Mouse (Mus musculus) cerebellum, adult 8-10 months (tissue): ENCODE results near the gene Gm20388.

Source experiments
- DNase-seq: peaks from one replicate; pipeline ENCODE4 v3.0.0; 2022

The Gm20388 gene

GRCm38 (mm10) chr8:123117127-123117731 is 3206.6 kb downstream of the Gm20388 start, which contains the start of gene Cpne7:
TSS of gene Cpne7 (plus strand) at chr8:123117374.
- DNase-seq, result no peak

- no peak for DNase-seq
Measured at GRCm38 (mm10) chr8:123117744-123118143, 3207.1 kb downstream of the Gm20388 start.

- no peak for DNase-seq
Measured at GRCm38 (mm10) chr8:123122059-123122458, 3211.4 kb downstream of the Gm20388 start.

- DNase-seq, result no peak
Measured at GRCm38 (mm10) chr8:123122670-123123069, 3212.0 kb downstream of the Gm20388 start.

- DNase-seq, result no peak
Measured at GRCm38 (mm10) chr8:123126193-123126816, 3215.7 kb downstream of the Gm20388 start.

- DNase-seq, result no peak
Measured at GRCm38 (mm10) chr8:123131041-123131440, 3220.4 kb downstream of the Gm20388 start.

- DNase-seq, result no peak
Measured at GRCm38 (mm10) chr8:123132953-123133352, 3222.3 kb downstream of the Gm20388 start.

GRCm38 (mm10) chr8:123134149-123134713 is 3223.6 kb downstream of the Gm20388 start:
- DNase-seq, result no peak

GRCm38 (mm10) chr8:123135406-123135805 is 3224.8 kb downstream of the Gm20388 start:
- DNase-seq, result no peak

GRCm38 (mm10) chr8:123135806-123136205 is 3225.2 kb downstream of the Gm20388 start:
- no peak for DNase-seq

- DNase-seq, result no peak
Measured at GRCm38 (mm10) chr8:123136287-123136686, 3225.6 kb downstream of the Gm20388 start.

GRCm38 (mm10) chr8:123137645-123138077 is 3227.0 kb downstream of the Gm20388 start:
- no peak for DNase-seq

GRCm38 (mm10) chr8:123138741-123139140 is 3228.1 kb downstream of the Gm20388 start:
- no peak for DNase-seq

GRCm38 (mm10) chr8:123141741-123142462 is 3231.3 kb downstream of the Gm20388 start:
- peak; percentile 81 for DNase-seq

GRCm38 (mm10) chr8:123145279-123145678 is 3234.6 kb downstream of the Gm20388 start:
- DNase-seq, result no peak

- no peak for DNase-seq
Measured at GRCm38 (mm10) chr8:123146390-123146789, 3235.7 kb downstream of the Gm20388 start.

GRCm38 (mm10) chr8:123150737-123151171 is 3240.1 kb downstream of the Gm20388 start:
- DNase-seq, result no peak

- DNase-seq, result peak; percentile 17
Measured at GRCm38 (mm10) chr8:123155177-123155576, 3244.5 kb downstream of the Gm20388 start.

GRCm38 (mm10) chr8:123156070-123156773 is 3245.6 kb downstream of the Gm20388 start:
- DNase-seq, result no peak

- DNase-seq, result no peak
Measured at GRCm38 (mm10) chr8:123157888-123158465, 3247.3 kb downstream of the Gm20388 start, which contains the start of gene Sult5a1. TSS of gene Sult5a1 (minus strand) at chr8:123158315.

GRCm38 (mm10) chr8:123181391-123181790 is 3270.8 kb downstream of the Gm20388 start:
- no peak for DNase-seq
